Comparison of ENCODE assay signal across 8 mouse cellular contexts in genomic region chr14:61688666-61689065, GRCm38 (mm10).
DNase-seq lines count a peak whose midpoint lies in the region; ATAC-seq and TF ChIP-seq lines count a peak whose summit lies in the region.

No protein-coding gene starts in this region.

- peaks cover 50% of the 10 kb centered on the region for H3K4me1 ChIP-seq in forebrain, embryonic 12.5 days
- H3K4me1 ChIP-seq in forebrain, embryonic 15.5 days: peaks cover 39% of the 10 kb centered on the region
- H3K4me1 ChIP-seq in stomach, embryonic 14.5 days (ENCODE audit: control insufficient read depth, insufficient read depth, low read length): no peaks in the 10 kb centered on the region; the same call in 1 of the 2 replicates
- H3K4me1 ChIP-seq in stomach, postnatal 0 days (replicated peaks; ENCODE audit: control insufficient read depth, insufficient read depth): no peaks in the 10 kb centered on the region
- peaks cover 36% of the 10 kb centered on the region for H3K4me1 ChIP-seq in limb, embryonic 11.5 days (ENCODE audit: control insufficient read depth, insufficient read depth, low read length)

- no peaks in the 10 kb centered on the region for H3K9me3 ChIP-seq in forebrain, embryonic 12.5 days
- no peaks in the 10 kb centered on the region for H3K9me3 ChIP-seq in forebrain, embryonic 15.5 days
- H3K9me3 ChIP-seq in stomach, embryonic 14.5 days (ENCODE audit: control insufficient read depth, low read depth, low read length): no peaks in the 10 kb centered on the region
- no peaks in the 10 kb centered on the region for H3K9me3 ChIP-seq in stomach, postnatal 0 days (ENCODE audit: control insufficient read depth, low read length)
- H3K9me3 ChIP-seq in limb, embryonic 11.5 days (ENCODE audit: control insufficient read depth, low read length): no peaks in the 10 kb centered on the region

- no peak for TF ChIP-seq CTCF in stomach, postnatal 0 days (IDR thresholded peaks at IDR 0.05; ENCODE audit: low read depth)

- peaks cover 82% of the 10 kb centered on the region for H3K27me3 ChIP-seq in forebrain, embryonic 12.5 days
- peaks cover 31% of the 10 kb centered on the region for H3K27me3 ChIP-seq in forebrain, embryonic 15.5 days
- H3K27me3 ChIP-seq in stomach, embryonic 14.5 days (ENCODE audit: control insufficient read depth, insufficient read depth, low read length): peaks cover 37% of the 10 kb centered on the region
- peaks cover 12% of the 10 kb centered on the region for H3K27me3 ChIP-seq in stomach, postnatal 0 days (ENCODE audit: control insufficient read depth, insufficient read depth, low read length)
- peaks cover 42% of the 10 kb centered on the region for H3K27me3 ChIP-seq in limb, embryonic 11.5 days (ENCODE audit: control insufficient read depth, insufficient read depth, low read length)
- H3K27me3 ChIP-seq in splenic B cell, adult 2 months (ENCODE audit: control insufficient read depth, insufficient read depth, low read length, poor library complexity, severe bottlenecking): no peaks in the 10 kb centered on the region

- ATAC-seq in forebrain, embryonic 12.5 days (ENCODE audit: low FRiP score): no peak
- ATAC-seq in forebrain, embryonic 15.5 days (replicated peaks): no peak
- ATAC-seq in stomach, embryonic 14.5 days (ENCODE audit: insufficient number of reproducible peaks, insufficient read depth, low FRiP score, low read depth): no peak
- ATAC-seq in stomach, postnatal 0 days (ENCODE audit: low FRiP score, low TSS enrichment): no peak
- no peak for ATAC-seq in limb, embryonic 11.5 days (ENCODE audit: insufficient number of reproducible peaks, low FRiP score, low TSS enrichment, low read depth)

- H3K4me3 ChIP-seq in forebrain, embryonic 12.5 days (replicated peaks): peak overlapping the region; percentile 18; the same call in 1 of the 2 replicates
- no peak overlapping the region for H3K4me3 ChIP-seq in forebrain, embryonic 15.5 days
- H3K4me3 ChIP-seq in stomach, embryonic 14.5 days (ENCODE audit: low read depth, low read length): peak overlapping the region; percentile 12; the same call in 1 of the 2 replicates
- no peak overlapping the region; the same call in 1 of the 2 replicates for H3K4me3 ChIP-seq in stomach, postnatal 0 days (ENCODE audit: low read depth, low read length)
- no peak overlapping the region for H3K4me3 ChIP-seq in limb, embryonic 11.5 days (ENCODE audit: low read depth, low read length)

- 1% methylated on average over 9 of the region's 9 CpGs for WGBS in forebrain, embryonic 12.5 days
- WGBS in forebrain, embryonic 15.5 days: 6% methylated on average over 9 of the region's 9 CpGs
- 3% methylated on average over 9 of the region's 9 CpGs for WGBS in stomach, embryonic 14.5 days
- WGBS in stomach, postnatal 0 days: 4% methylated on average over 9 of the region's 9 CpGs
- 3% methylated on average over 9 of the region's 9 CpGs for WGBS in limb, embryonic 11.5 days

- DNase-seq in stomach, postnatal 0 days (ENCODE audit: low spot score): no peak
- DNase-seq in limb, embryonic 11.5 days (ENCODE audit: low spot score): peak; percentile 50
- peak; percentile 32 for DNase-seq in splenic B cell, adult 2 months (ENCODE audit: low read depth, low spot score)
- no peak for DNase-seq in right cerebral cortex, postnatal 36 days (ENCODE audit: low spot score in 2 of 2)
- no peak for DNase-seq in layer of hippocampus, postnatal 10 days (ENCODE audit: low spot score in 2 of 2)

- H3K27ac ChIP-seq in forebrain, embryonic 12.5 days: no peak overlapping the region
- no peak overlapping the region for H3K27ac ChIP-seq in forebrain, embryonic 15.5 days (replicated peaks)
- H3K27ac ChIP-seq in stomach, embryonic 14.5 days (ENCODE audit: low read length): no peak overlapping the region
- no peak overlapping the region for H3K27ac ChIP-seq in stomach, postnatal 0 days (replicated peaks)
- no peak overlapping the region for H3K27ac ChIP-seq in limb, embryonic 11.5 days (replicated peaks; ENCODE audit: low read depth, low read length)

- H3K36me3 ChIP-seq in forebrain, embryonic 12.5 days (replicated peaks): no peaks in the 10 kb centered on the region
- H3K36me3 ChIP-seq in forebrain, embryonic 15.5 days: no peaks in the 10 kb centered on the region
- H3K36me3 ChIP-seq in stomach, embryonic 14.5 days (ENCODE audit: control insufficient read depth, insufficient read depth, low read length): no peaks in the 10 kb centered on the region
- H3K36me3 ChIP-seq in stomach, postnatal 0 days (ENCODE audit: control insufficient read depth, insufficient read depth, low read length): no peaks in the 10 kb centered on the region
- no peaks in the 10 kb centered on the region for H3K36me3 ChIP-seq in limb, embryonic 11.5 days (ENCODE audit: control insufficient read depth, insufficient read depth, low read length)
- no peaks in the 10 kb centered on the region for H3K36me3 ChIP-seq in splenic B cell, adult 2 months (ENCODE audit: control insufficient read depth, insufficient read depth, low read length, poor library complexity, severe bottlenecking)

- TF ChIP-seq EP300 in stomach, postnatal 0 days (optimal IDR thresholded peaks at IDR 0.05): no peak

- no peak overlapping the region for H3K9ac ChIP-seq in forebrain, embryonic 12.5 days
- H3K9ac ChIP-seq in forebrain, embryonic 15.5 days (replicated peaks): no peak overlapping the region
- no peak overlapping the region for H3K9ac ChIP-seq in stomach, embryonic 14.5 days (replicated peaks; ENCODE audit: low read depth, low read length)
- H3K9ac ChIP-seq in stomach, postnatal 0 days (ENCODE audit: low read length): no peak overlapping the region
- no peak overlapping the region for H3K9ac ChIP-seq in limb, embryonic 11.5 days (ENCODE audit: low read length)

- no peak overlapping the region; the same call in 1 of the 2 replicates for H3K4me2 ChIP-seq in forebrain, embryonic 12.5 days
- H3K4me2 ChIP-seq in forebrain, embryonic 15.5 days (replicated peaks): no peak overlapping the region
- H3K4me2 ChIP-seq in stomach, embryonic 14.5 days (replicated peaks; ENCODE audit: low read depth, low read length): no peak overlapping the region
- H3K4me2 ChIP-seq in stomach, postnatal 0 days (replicated peaks; ENCODE audit: low read depth): no peak overlapping the region
- peak overlapping the region; percentile 34; the same call in 1 of the 2 replicates for H3K4me2 ChIP-seq in limb, embryonic 11.5 days (ENCODE audit: low read depth, severe bottlenecking)

Comparison
In these comparisons a context has a peak if more than half of its experiments do, and no peak if none do; other contexts are left out.
1. H3K4me3 ChIP-seq: peak in forebrain, embryonic 12.5 days (single experiment) and stomach, embryonic 14.5 days (single experiment); none in forebrain, embryonic 15.5 days (single experiment), stomach, postnatal 0 days (single experiment) and limb, embryonic 11.5 days (single experiment).
2. DNase-seq: peak in limb, embryonic 11.5 days (single experiment) and splenic B cell, adult 2 months (single experiment); none in stomach, postnatal 0 days (single experiment), right cerebral cortex, postnatal 36 days (0 of 2) and layer of hippocampus, postnatal 10 days (0 of 2).